Mouse (Mus musculus): ENCODE data around the gene Mrps27.

DNA sequence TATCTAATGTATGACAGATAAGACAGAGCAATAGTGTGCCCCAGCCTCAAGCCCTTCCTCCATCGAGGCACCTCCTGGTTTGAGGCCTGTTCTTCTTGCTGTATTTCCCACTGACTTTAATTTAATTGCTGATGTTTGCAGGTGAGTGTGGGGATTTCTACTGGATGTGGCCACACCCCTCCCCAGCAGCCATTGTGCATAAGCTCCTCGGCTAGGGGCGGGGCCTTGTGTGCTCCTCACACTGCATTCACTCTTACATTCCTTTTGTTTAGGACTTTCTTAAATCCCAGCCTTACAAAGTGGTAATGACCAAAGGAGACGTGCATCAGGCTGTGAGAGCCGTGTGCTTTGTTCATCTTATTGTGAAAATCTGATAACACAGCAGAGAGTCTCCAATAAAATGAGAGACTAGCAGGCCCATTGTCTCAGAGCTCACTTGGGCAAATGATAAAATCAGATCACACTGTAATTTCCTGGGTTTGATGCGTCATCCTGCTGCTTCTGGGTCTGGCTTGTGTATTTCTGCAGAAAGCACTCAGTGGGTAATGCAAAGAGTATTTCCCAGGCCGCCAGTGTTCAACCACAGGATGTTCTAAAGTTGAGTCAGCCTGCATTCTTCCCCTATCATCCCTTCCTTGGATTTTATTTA lies 40.1 kb downstream of the Mrps27 start:
- TF ChIP-seq GATA1 (IDR thresholded peaks at IDR 0.05; ENCODE audit: borderline replicate concordance, low read length) (no peak), FLI1 (IDR thresholded peaks at IDR 0.05; ENCODE audit: low read length) (no peak)
